Mouse (Mus musculus): ENCODE measurements around the gene Myo15. TPM values are rescaled to one million over a fixed set of nuclear protein-coding genes. Genes with fewer than 3 reads are reported as not detected.
A peak's percentile ranks its signal among the peaks of the same experiment; 100 is the strongest.
"Not testable (repeated sequence)": the region's sequence is repeated elsewhere in the genome, so short reads cannot be mapped to it uniquely, and the experiment has no call there.

Gene Myo15
- polyA plus RNA-seq, 1 experiment from 2014 or later, result 0.06 TPM

GRCm38 (mm10) chr11:60557675-60558074 is 88.5 kb downstream of the Myo15 start:
- 86% methylated on average over 3 of the region's 3 CpGs for WGBS
- Histone ChIP-seq H3K36me3 (ENCODE audit: control insufficient read depth, insufficient read depth, low read length) (peaks cover 23% of the 10 kb centered on the region), H3K27me3 (replicated peaks; ENCODE audit: control insufficient read depth, insufficient read depth, low read length) (no peaks in the 10 kb centered on the region), H3K9me3 (ENCODE audit: control insufficient read depth, low read length) (no peaks in the 10 kb centered on the region), H3K4me2 (ENCODE audit: low read depth, low read length) (no peak overlapping the region), H3K9ac (ENCODE audit: low read depth, low read length) (no peak overlapping the region), H3K4me1 (ENCODE audit: control insufficient read depth, insufficient read depth, low read length) (no peaks in the 10 kb centered on the region), H3K4me3 (ENCODE audit: low read length) (no peak overlapping the region), H3K27ac (ENCODE audit: low read length) (no peak overlapping the region)
- no peak for ATAC-seq

- no peaks in the 10 kb centered on the region for H3K27me3 ChIP-seq (replicated peaks; ENCODE audit: control insufficient read depth, insufficient read depth, low read length)
- H3K27ac ChIP-seq (ENCODE audit: low read length), result no peak overlapping the region
- no peaks in the 10 kb centered on the region for H3K9me3 ChIP-seq (ENCODE audit: control insufficient read depth, low read length)
- no peaks in the 10 kb centered on the region for H3K4me1 ChIP-seq (ENCODE audit: control insufficient read depth, insufficient read depth, low read length)
- no peak overlapping the region for H3K4me3 ChIP-seq (ENCODE audit: low read length)
- WGBS, result 10% methylated on average over 3 of the region's 3 CpGs
- no peak overlapping the region for H3K9ac ChIP-seq (ENCODE audit: low read depth, low read length)
- ATAC-seq, result peak; percentile 23; the same call in 1 of the 2 replicates
- H3K4me2 ChIP-seq (ENCODE audit: low read depth, low read length), result no peak overlapping the region
- H3K36me3 ChIP-seq (ENCODE audit: control insufficient read depth, insufficient read depth, low read length), result peaks cover 9% of the 10 kb centered on the region; the same call in 1 of the 2 replicates
Measured at GRCm38 (mm10) chr11:60559342-60559741, 90.2 kb downstream of the Myo15 start.

DNA sequence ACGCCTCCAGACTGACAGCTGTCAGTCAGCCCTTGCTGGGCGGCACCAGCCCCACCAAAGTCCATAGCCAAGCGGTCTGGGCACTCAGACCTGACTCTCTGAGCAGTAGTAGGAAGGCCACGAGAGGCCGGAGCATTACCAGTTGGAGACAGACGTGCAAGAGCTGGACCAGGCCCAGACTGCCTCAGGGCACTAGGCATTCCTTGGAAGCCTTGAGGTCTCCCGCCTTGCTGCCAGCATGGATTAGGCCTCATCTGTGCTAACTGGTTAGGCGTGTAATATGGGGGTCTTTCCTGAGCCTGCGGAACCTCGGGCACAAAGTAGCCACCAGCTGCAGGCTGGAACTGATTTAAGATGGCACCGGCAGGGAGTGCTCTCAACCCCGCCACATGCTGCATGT is 104.9 kb downstream of the Myo15 start:
- H3K4me2 ChIP-seq (ENCODE audit: low read depth, low read length); H3K27ac ChIP-seq (ENCODE audit: low read length); H3K27me3 ChIP-seq (replicated peaks; ENCODE audit: control insufficient read depth, insufficient read depth, low read length); ATAC-seq; H3K36me3 ChIP-seq (ENCODE audit: control insufficient read depth, insufficient read depth, low read length); H3K9ac ChIP-seq (ENCODE audit: low read depth, low read length); H3K4me3 ChIP-seq (ENCODE audit: low read length); H3K9me3 ChIP-seq (ENCODE audit: control insufficient read depth, low read length); H3K4me1 ChIP-seq (ENCODE audit: control insufficient read depth, insufficient read depth, low read length): not testable (repeated sequence)
- WGBS, result 83% methylated on average over 10 of the region's 12 CpGs

Other genes with a start within 250 kb of the Myo15 start
- 81.0 and 95.2 TPM in 2 replicates for gene Srebf1, start 246.8 kb upstream of the Myo15 start, polyA plus RNA-seq (2015; fragmentation: Nextera tagmentation; extraction: Ambion mirVana)
- 29.6 and 33.8 TPM in 2 replicates for gene Tom1l2, start 116.4 kb upstream of the Myo15 start, polyA plus RNA-seq (2015; fragmentation: Nextera tagmentation; extraction: Ambion mirVana)
- 1.9 and 2.2 TPM in 2 replicates for gene Drc3, start 116.0 kb upstream of the Myo15 start, polyA plus RNA-seq (2015; fragmentation: Nextera tagmentation; extraction: Ambion mirVana)
- 20.4 and 22.4 TPM in 2 replicates for gene Gid4, start 52.2 kb upstream of the Myo15 start, polyA plus RNA-seq (2015; fragmentation: Nextera tagmentation; extraction: Ambion mirVana)
- gene Atpaf2, start 50.9 kb upstream of the Myo15 start, polyA plus RNA-seq (2015; fragmentation: Nextera tagmentation; extraction: Ambion mirVana), result 72.0 and 78.9 TPM in 2 replicates
- 102 and 107 TPM in 2 replicates for gene Drg2, start 14.7 kb upstream of the Myo15 start, polyA plus RNA-seq (2015; fragmentation: Nextera tagmentation; extraction: Ambion mirVana)
- gene Alkbh5, start 67.0 kb downstream of the Myo15 start, polyA plus RNA-seq (2015; fragmentation: Nextera tagmentation; extraction: Ambion mirVana), result 25.9 and 33.0 TPM in 2 replicates
- gene Llgl1, start 230.4 kb downstream of the Myo15 start, polyA plus RNA-seq (2015; fragmentation: Nextera tagmentation; extraction: Ambion mirVana), result 30.3 TPM in 2 replicates